Mouse (Mus musculus) telencephalon, adult 2 months (tissue): ENCODE data around the gene B830017H08Rik.

Source experiments
- DNase-seq: peaks from one replicate; pipeline ENCODE4 v3.0.0-alpha.2; 2011; ENCODE audit warnings: low read depth, low spot score

B830017H08Rik gene

DNA sequence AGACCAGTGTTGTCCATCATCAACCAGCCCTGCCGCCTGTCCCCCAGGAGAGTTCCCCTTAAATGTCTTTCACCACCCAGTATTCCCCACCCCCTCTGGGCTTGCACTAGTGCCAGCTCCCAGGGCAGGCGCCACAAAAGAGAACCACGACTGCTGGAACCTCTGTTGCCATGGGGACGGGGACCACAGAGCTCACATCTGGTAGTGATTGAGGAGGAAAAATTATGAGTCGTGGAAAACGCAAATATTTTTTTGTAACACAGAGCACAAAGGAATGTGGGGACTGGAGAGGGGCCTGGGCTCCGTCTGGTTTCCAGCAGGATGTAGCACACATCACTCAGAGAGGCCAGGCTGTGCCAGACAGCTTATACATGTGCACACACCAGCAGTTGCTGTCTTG lies 23.2 kb upstream of the B830017H08Rik start:
- no peak for DNase-seq

DNA sequence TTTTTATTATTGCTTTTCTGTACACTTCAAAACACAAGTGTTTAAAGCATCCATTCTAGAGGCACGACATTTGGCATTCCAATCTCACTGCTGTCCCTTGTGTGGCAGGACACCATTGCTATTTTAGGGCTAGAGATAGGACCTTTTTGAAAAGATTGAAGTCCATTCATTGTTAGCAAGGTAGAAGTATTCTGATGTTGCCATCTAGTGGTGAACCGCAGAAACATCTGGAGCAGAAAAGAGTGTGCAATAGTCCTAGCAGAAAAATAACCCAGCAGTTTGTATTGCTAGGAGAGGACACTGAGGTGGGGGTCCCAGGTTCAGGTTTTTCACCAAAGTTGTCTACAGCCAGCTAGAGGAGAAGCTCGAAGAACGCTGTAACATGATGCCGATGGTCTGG lies 20.8 kb upstream of the B830017H08Rik start:
- DNase-seq, result no peak

DNA sequence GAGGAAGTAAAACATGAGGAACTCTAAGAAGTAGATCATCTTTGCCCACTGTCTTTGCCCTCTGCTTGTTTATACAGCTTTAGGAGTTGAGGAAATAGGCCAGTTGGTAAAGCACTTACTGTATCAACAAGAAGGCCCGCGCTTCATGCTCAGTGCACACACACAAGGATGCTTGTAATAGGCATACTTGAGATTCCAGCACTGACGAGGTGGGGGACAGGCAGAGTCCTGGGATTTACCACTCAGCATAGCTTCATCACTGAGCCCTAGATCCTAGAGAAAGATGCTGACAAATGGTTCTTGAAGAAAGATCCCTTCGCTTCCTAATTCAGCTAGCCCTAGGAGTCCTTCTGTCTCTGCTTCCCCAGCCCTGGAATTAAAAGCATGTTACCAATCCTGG lies 19.7 kb upstream of the B830017H08Rik start:
- no peak for DNase-seq

DNA sequence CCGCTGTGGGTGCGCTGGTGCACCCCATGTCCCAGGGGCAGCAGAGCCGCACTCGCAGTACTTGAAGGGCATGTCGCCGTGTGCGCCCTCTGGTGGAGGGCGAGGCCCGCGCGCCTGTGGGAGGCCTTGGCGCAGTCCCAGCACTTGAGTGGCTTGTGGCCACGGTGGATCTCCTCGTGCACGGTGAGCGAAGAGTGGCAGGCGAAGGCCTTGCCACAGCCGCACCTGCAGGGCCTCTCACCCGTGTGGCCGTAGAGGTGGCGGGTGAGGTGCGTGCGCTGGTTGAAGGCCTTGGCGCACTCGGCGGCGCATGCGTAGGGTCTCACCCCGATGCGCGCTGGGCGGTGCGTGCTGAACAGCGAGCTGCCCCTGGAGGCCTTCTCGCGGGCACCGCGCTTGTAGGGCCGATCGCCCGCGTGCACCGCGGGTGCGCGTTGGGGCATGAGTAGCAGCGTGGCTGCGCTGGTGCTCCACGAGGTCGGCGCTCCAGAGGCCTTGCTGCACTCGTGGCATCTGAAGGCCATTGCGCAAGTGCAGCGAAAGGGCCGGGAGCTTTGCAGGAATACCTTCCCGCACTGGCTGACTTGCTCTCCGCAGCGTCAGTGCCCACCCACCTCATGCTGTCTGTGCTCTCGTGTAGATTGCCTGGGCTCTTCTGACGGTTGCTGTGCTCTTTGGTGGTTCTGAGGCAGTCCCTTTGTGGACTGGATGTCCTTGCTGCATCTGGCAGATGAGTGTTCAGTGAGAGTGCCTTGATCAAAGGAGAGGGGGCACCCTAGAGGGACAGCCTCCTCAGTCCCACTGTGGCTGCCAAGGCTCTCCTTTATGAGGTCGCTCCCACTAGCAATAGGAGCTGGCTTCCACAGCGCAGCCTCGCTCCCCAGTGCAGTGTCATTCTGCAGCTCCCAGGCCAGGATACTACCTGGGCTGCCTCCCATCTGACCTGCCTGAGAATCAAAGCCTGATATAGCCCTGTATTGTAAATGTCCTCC lies 17.2 kb upstream of the B830017H08Rik start:
- no peak for DNase-seq

DNA sequence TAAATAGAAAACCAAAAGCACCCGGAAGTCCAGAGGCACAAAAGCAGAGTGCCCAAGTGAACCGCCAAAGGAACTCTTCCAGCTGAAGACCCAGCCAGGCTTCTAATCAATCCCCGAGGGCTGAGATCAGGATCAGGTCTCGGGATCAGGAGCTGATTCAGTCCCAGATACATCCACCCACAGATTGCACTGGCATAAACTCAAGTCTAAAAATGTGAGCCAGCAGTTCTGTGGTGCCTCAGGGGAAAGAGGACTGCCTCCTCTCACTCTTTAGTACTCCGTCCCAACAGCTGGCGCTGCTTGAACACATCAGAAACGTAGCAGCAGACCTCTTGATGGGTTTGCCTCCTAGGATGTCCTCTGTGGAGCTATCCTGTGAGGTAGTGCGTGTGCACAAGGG lies 16.4 kb upstream of the B830017H08Rik start:
- no peak for DNase-seq

DNA sequence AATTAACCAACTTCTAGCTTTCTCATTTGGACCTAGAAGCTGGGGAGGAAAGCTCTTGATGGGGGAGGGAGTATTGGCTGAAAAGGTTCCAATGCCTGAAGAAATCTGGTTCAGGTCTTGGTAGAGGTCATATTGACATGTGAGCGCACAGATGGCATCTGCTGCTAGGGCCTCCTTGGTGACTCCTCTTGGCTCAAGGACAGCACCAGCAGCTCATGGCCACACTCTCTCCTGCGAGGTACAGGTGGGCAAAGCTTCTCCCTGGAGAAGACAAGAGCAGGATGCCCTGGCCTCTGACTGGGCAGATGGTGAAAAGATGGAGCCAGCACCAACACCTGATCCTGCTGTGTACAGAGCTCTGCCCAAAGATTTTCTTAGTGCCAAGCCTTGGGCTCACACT lies 6.4 kb upstream of the B830017H08Rik start:
- no peak for DNase-seq

DNA sequence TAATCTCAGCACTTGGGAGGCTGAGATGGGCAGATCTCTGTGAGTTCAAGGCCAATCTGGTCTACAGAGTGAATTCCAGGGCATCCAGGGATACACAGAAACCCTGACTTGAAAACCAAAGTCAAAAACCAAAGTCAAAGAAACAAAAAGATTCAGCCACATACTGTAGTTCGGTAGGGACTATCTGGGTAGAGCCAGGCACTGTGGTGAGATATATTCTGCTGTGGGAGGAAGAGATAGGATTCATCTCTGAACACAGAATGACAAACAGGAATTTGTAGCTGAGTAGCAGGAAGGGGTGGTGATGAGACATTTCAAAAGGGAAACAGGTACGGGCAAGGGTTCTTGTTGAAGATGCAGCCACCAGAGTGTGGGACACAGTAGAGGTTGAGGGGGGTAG lies 4.7 kb upstream of the B830017H08Rik start:
- DNase-seq, result no peak

DNA sequence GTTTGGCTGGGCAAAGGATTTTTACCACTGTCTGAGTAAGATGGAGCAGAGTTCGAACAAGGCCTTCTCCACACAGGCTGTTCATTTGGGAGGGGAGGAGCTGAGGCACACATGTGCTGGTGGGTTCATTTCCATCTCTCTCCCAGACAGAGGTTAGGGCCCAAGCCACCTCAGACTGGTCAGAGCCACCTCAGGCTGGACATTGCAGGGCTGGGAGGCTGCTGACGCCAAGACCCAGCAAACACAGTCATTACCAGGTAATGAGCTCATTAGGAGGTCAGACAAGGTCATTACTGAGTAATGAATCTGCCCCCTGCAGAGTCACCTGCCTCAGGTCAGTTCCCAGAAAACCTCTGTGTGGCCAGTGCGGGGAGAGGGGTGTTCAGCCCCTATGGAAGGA lies 4.1 kb upstream of the B830017H08Rik start:
- DNase-seq, result no peak

DNA sequence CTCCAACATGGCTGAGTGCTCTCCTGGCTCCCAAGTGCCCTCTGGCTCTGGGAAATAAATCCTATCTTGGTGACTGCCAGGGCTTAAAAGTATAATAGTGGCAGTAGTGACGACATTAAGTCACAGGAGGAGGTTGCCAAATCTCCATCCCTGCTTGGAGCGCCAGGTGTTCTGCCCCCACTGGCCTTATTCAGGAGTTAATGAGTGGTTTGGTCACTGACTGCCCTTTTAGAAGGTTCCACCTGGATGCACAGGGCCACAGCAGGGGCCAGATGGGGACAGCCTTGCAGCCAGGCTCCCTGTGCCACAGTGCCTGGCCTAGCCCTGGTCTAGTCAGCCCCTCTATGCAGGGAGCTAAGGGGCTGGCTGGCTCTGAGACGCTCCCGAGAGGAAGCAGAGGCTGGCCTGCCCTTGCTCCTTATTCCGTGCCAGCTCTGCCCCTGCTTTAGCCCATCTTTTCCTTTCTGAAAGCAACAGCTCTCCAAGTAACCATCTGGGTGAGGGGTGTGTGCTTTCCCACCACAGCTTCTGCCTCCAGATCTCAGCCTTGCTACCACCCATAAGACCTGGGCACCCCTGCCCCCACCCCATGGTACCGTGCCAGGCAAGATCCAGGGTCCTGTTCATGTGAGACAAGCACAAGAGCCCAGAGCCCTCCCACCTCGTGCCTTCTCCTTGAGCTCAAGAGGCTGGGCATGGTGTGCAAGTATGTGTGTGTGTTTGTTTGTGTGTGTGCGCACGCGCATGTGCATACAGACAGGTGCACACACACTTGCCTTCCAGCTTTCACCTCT lies 2.3 kb upstream of the B830017H08Rik start:
- no peak for DNase-seq

DNA sequence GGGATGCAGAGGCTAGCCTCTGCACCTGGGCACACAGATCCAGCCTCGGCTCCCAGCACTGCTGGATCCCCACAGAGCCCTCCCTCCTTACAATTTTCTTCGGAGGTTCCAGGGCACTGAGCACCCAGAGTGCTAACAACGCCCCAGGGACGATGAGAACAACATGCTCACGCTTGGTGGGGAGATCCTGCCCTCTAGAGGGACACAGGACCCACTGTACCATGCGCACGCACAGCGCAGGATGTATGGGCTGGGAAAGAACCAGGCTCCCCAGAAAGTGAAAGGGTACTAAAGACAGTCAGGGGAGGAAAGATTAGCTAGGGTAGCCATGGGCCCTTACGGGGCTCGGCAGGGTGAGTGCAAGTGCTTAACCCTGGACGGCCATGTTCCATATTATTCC lies 1.1 kb upstream of the B830017H08Rik start:
- no peak for DNase-seq

DNA sequence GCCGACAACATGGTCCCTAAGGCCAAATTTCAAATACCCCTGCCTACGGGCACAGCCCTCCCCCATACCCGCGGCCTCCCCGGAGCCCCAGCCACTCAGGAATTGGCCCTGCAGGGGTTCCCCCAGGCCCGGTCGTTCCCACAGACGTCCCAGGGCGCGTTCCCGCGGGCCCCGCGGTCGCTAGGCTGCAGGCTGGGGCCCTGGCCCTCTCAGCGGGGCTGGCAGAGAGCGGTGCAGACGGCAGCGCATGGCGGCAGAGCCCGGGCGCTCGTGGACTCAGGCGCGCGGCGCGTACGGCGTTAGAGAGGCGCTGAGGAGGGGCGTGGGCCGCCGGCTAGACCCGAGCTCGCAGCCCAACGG lies 380 bp downstream of the B830017H08Rik start:
- no peak for DNase-seq

DNA sequence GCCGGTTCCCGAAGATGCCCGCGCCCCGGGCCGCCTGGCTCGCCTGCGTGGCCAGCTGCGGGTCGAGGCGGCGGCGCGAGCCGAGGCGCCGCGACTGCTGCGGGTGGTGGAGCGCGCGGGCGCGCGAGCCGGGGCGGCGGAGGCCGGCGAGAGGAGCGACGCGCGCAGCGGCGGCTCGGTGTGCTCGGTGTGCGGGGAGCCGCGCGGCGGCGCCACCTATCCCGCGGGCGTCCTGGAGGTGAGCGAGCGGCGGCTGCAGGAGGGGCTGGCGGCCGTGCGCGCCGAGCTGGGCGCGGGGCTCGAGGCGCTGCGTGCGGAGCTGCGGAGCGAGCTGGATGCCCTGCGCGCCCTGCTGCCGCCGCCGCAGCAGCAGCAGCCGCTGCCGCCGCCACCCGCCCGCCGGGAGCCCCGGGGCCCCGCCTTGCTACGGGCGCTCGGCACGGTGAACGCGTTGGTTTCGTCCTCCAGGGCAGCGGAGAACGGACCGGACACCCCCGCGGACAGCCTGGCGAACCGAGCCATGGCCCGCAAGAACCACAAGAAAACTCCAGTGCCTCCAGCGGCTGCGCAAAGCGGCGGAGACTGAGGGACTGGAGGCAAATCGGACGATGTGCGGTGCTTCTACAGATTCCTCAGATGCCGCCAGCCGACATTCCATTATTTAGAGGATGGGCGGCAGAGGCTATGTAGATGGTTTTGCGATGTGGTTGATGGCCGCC lies 919 bp downstream of the B830017H08Rik start:
- DNase-seq, result no peak

DNA sequence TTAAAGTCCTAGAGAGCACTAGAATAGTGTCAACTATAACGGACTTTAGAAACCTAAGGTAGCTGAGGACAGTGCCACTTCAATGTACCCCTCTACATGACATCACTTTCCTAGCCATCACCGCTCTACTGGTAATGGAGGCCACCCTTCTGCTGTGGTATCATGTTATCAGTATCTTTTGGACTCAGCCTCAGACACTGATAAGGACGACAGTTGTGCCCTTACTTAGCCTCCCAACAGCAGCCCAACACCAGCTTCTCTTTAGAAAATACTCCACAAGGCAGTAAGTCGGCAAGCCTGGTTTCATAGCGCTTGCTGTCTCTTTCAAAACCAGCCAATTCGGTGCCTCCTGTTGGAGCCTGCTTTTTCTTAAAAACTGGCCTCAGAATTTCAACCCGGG lies 1.6 kb downstream of the B830017H08Rik start:
- DNase-seq, result no peak

DNA sequence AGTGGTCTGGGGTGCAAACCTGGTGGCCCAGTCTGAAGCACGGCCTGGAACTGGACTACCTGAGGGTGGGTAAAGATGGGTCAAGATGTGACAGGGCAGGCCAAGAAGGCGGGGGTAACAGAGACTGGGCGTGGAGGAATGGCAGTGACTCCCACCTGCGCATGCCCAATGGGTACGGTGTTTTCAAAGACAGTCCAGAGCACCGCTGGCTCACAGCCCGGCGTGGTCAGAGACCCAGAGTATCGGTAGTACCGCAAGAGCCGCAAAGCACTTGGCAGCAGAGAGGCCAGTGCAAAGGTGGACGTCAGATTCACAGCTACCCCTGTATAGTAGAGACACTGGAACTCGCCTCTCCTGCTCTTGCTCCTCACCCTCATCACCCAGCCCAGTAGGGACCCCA lies 2.6 kb downstream of the B830017H08Rik start:
- no peak for DNase-seq

DNA sequence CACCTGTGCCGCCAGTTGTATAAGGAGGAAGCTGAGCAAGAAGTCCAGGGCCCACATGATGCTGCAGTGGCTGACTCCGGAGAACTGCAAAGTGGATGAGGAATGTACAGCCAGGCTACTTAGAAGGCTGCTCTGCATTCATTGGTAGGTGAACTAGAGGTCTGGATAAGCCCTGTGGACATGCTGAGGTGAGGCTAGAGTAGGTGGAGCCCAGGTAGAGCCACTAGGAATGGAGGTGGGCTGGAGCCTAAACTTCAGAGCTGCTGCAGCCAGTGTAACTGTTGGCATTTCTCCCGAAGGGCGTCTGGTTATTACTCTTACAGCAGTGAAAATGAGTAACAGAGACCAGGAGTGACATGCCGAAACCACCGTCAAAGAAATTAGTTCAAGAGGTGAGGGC lies 5.1 kb downstream of the B830017H08Rik start, which contains the start of gene Car15:
Gene Car15 (minus strand): TSS at position 314 of the 400 bp plus-strand sequence.
- DNase-seq, result no peak

DNA sequence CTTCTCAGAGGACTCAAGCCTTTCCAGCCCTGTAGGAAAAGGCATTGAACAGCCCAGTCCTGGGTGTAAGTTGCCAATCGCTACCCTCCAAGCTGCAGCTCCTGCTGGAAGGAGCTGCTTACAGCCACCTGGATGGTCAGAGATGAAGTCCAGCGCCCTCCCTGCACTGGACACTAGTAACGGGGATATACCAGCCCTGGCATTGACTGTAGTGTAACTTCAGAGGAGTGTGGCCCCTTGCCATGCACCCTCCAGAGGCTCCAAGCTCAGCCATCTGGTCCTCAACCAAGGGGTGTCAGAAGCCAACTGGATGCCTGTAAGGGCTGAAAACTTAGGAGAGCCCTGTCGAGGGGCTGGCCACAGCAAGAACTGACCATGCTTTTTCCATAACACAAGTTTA lies 7.1 kb downstream of the B830017H08Rik start:
- DNase-seq, result no peak

DNA sequence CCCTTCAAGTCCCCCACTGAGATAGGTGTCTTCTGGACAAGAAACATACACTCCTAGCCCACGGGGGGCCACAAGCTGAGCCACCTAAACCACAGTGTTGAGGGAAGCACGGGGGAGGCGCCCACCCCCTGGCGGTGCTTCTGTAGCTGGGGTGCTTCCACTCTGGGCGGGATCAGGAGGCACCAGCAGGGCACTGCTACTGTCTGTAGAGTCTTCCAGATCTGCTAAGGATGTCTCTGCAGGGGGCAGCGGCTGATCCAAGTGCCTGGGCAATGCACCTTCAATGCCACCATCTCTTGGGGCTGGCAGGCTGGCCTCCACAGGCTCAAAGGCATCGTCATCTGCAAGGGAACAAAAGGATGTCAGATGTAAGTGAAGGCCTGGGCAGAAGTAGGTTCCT lies 9.5 kb downstream of the B830017H08Rik start:
- no peak for DNase-seq

DNA sequence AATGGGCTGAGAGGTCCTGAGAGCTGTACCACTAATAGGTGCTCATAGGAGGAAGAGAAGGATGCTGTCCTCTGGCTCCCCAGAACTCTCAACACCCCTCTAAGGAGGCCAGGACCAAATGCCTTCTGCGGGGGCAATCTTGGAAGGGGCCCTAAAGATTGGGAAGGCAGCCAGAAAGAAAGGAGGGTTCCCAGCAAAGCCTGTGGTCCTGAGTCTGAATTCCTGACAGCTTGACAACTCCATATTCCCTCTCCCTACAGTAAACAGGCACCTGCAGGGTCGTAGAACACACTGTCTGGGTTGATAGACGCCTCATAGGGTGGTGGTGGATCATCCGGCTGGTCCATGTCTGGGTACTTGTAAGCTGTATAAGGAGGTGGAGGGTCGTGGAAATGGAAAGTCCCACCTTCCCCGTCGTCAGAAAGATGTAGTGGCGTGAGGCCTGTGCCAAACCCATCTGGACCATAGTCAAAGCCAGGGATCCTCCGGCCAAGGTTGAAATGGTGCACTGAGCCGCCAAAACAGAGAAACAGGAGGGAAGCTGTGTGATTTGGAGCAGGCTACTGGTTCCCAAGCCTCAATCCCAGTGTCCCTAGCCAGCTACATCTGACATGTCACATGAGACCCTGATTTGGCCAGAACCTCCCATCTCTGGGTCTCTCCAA lies 10.9 kb downstream of the B830017H08Rik start:
- no peak for DNase-seq

DNA sequence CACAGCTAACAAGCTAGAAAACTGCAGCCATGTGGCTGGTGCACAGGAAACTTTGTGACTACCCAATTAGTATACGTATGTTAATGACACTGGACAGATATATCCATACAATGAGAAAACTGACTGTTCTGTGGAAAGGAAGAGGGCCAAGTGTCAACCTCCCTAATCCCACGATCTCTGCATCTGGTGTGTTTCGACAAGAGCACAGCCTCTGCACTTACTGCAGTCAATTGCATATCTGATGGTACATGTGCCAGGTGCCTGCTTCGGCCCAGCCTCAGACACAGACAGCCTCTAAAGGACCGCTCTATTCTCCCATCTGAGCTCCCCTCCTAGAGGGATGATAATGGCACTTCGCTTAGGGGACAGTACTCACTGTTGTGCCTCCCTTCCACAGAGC lies 15.5 kb downstream of the B830017H08Rik start:
- DNase-seq, result no peak

DNA sequence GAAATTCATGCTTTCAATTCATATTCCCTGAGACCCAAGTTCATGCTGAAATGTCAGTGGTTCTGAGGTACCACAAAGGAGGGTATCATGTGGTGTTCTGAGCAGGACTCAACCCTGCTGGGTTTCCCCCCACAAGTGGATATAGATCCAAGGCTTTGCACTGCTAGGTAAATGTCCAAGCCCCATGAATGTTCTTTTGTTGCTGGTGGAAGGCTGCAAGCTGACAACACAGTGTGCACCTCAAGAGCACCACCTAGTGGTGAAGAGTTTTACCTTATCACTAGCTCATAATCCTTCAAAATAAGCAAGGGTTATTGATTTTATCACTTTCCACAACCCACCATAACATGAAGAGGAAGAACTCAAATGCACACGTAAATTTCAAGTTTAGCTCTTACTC lies 16.0 kb downstream of the B830017H08Rik start:
- DNase-seq, result no peak

DNA sequence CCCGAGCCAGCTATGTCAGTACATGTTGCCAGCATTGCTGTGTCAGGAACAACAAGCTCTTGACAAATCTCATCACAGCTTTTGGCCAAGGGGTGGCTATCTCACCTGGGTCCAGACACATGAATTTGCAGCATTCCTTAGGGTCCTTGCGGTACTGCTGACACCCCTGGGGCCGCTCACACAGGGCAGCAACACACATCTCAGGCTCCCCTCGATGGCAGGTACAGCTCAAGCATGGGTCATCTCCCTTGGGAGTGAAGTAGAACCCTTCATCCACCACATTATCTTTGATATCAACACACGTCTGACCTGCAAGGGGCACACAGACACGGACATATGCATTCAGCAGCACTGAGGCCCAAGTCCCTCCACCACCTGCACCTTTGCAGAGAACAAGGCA lies 16.6 kb downstream of the B830017H08Rik start:
- DNase-seq, result no peak

DNA sequence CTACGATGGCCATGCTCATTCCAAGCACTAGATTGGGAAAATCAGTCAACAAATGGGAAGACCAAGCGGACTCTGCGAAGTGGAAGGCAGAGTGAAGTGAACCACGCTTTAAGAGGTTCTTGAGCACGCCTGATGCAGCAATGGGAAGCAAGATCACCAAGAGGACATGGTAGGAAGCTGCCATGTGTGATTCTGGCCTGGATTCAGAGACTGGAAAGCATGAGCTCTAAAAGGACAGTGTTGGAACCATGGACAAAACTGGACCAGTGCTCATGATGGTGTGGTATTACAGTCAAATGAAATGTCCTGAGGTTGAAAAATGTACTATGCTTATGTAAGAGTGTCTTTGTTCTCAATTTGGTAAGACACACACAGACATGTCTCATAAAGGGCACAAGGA lies 18.4 kb downstream of the B830017H08Rik start:
- DNase-seq, result no peak
